29 mouse cellular contexts compared by ENCODE assay signal in genomic region chr1:59607071-59607470, GRCm38 (mm10).
DNase-seq lines count a peak whose midpoint lies in the region; ATAC-seq and TF ChIP-seq lines count a peak whose summit lies in the region.
"Had no signal": no experiment of that assay in that cellular context is flagged by ENCODE, and none has a peak within 500 bp of the region (broad histone marks: within the 10 kb centered on the region; RNA-seq: fewer than 3 reads in every experiment).

No protein-coding gene starts in this region.

- H3K4me3 ChIP-seq in embryonic facial prominence, embryonic 14.5 days (ENCODE audit: low read depth, low read length): no peak overlapping the region
- H3K4me3 ChIP-seq in embryonic facial prominence, embryonic 10.5 days: no peak overlapping the region
- H3K4me3 ChIP-seq in testis, adult 2 months (ENCODE audit: control insufficient read depth, low read depth, low read length): peak overlapping the region; percentile 35
- no peak overlapping the region for H3K4me3 ChIP-seq in hindbrain, postnatal 0 days (ENCODE audit: low read length)
- H3K4me3 ChIP-seq: forebrain, embryonic 15.5 days; gastrocnemius, adult 2 months; limb, embryonic 12.5 days; lung, embryonic 15.5 days; midbrain, embryonic 10.5 days had no signal

- TF ChIP-seq POLR2A in testis, adult 2 months (IDR thresholded peaks at IDR 0.05; ENCODE audit: control insufficient read depth, low read depth, low read length): no peak
- no peak for TF ChIP-seq POLR2A in brain, embryonic 14.5 days (IDR thresholded peaks at IDR 0.05; ENCODE audit: borderline replicate concordance, extremely low read depth, insufficient read depth, insufficient read length, poor library complexity, severe bottlenecking)

- DNase-seq in embryonic facial prominence, embryonic 14.5 days (ENCODE audit: low spot score): no peak
- no peak for DNase-seq in embryonic facial prominence, embryonic 10.5 days (ENCODE audit: low spot score)
- no peak for DNase-seq in testis, postnatal 10 days (ENCODE audit: low spot score)
- DNase-seq in brain, embryonic 14.5 days (ENCODE audit: low read depth): peak; percentile 17
- peak; percentile 24 for DNase-seq in hindbrain, postnatal 0 days (ENCODE audit: low spot score)
- no peak for DNase-seq in right cerebral cortex, postnatal 14 days
- DNase-seq in layer of hippocampus, adult 11-12 months (ENCODE audit: low spot score): no peak
- DNase-seq: cerebellum, adult 11 months; cerebellum, adult 9-10 months; gastrocnemius, adult 2 months; gastrocnemius, postnatal 36 days; heart, adult 18-20 months; heart, postnatal 36 days; kidney, adult 9 months; kidney, postnatal 10 days; layer of hippocampus, adult 9-11 months; spleen, adult 18-20 months; thymus, adult 2 months; thymus, postnatal 4 days had no signal

- no peak overlapping the region for H3K4me2 ChIP-seq in embryonic facial prominence, embryonic 14.5 days (ENCODE audit: low read depth, low read length)
- H3K4me2 ChIP-seq in hindbrain, postnatal 0 days (ENCODE audit: low read depth, low read length): no peak overlapping the region
- H3K4me2 ChIP-seq: forebrain, embryonic 15.5 days; heart, embryonic 11.5 days; limb, embryonic 12.5 days; lung, embryonic 15.5 days had no signal

- no peaks in the 10 kb centered on the region for H3K27me3 ChIP-seq in embryonic facial prominence, embryonic 14.5 days (replicated peaks; ENCODE audit: control insufficient read depth, insufficient read depth, low read length)
- 0 out of 2 replicates have a peak, but pooled peaks cover 6% of the 10 kb centered on the region for H3K27me3 ChIP-seq in embryonic facial prominence, embryonic 10.5 days (replicated peaks; ENCODE audit: low read depth, poor library complexity, severe bottlenecking)
- no peaks in the 10 kb centered on the region for H3K27me3 ChIP-seq in testis, adult 2 months (ENCODE audit: control insufficient read depth, insufficient read depth, low read length)
- no peaks in the 10 kb centered on the region for H3K27me3 ChIP-seq in hindbrain, postnatal 0 days (ENCODE audit: insufficient read depth, low read length)
- H3K27me3 ChIP-seq: forebrain, embryonic 15.5 days; limb, embryonic 12.5 days; lung, embryonic 15.5 days had no signal

- 54% methylated on average over 7 of the region's 7 CpGs for WGBS in embryonic facial prominence, embryonic 14.5 days
- 60% methylated on average over 7 of the region's 7 CpGs for WGBS in embryonic facial prominence, embryonic 10.5 days
- whole genome bisulfite sequencing in hindbrain, postnatal 0 days: 42% methylated on average over 7 of the region's 7 CpGs

- no peak overlapping the region for H3K9ac ChIP-seq in embryonic facial prominence, embryonic 14.5 days (ENCODE audit: low read depth, low read length)
- H3K9ac ChIP-seq in hindbrain, postnatal 0 days (replicated peaks; ENCODE audit: low read length): no peak overlapping the region
- H3K9ac ChIP-seq: forebrain, embryonic 15.5 days; limb, embryonic 12.5 days; lung, embryonic 15.5 days had no signal

- H3K27ac ChIP-seq in embryonic facial prominence, embryonic 14.5 days (replicated peaks; ENCODE audit: low read depth, low read length): no peak overlapping the region
- H3K27ac ChIP-seq in embryonic facial prominence, embryonic 10.5 days (replicated peaks): no peak overlapping the region
- H3K27ac ChIP-seq in testis, adult 2 months (ENCODE audit: control insufficient read depth, insufficient read depth, low read depth, low read length): no peak overlapping the region; the same call in 1 of the 2 replicates
- no peak overlapping the region for H3K27ac ChIP-seq in hindbrain, postnatal 0 days
- H3K27ac ChIP-seq: forebrain, embryonic 15.5 days; gastrocnemius, adult 2 months; limb, embryonic 12.5 days; lung, embryonic 15.5 days; midbrain, embryonic 10.5 days had no signal

- no peak for TF ChIP-seq CTCF in testis, adult 2 months (IDR thresholded peaks at IDR 0.05; ENCODE audit: control insufficient read depth, insufficient read depth, insufficient replicate concordance, low read depth, low read length)
- no peak for TF ChIP-seq CTCF in brain, embryonic 14.5 days (IDR thresholded peaks at IDR 0.05; ENCODE audit: borderline replicate concordance, extremely low read depth, insufficient read depth, insufficient read length)
- no peak for TF ChIP-seq CTCF in hindbrain, postnatal 0 days (IDR thresholded peaks at IDR 0.05; ENCODE audit: low read depth)

- no peaks in the 10 kb centered on the region for H3K4me1 ChIP-seq in embryonic facial prominence, embryonic 14.5 days (ENCODE audit: control insufficient read depth, insufficient read depth, low read length)
- peaks cover 14% of the 10 kb centered on the region for H3K4me1 ChIP-seq in embryonic facial prominence, embryonic 10.5 days
- peaks cover 13% of the 10 kb centered on the region for H3K4me1 ChIP-seq in testis, adult 2 months (ENCODE audit: control insufficient read depth, insufficient read depth, low read length)
- 0 out of 2 replicates have a peak, but pooled peaks cover 2% of the 10 kb centered on the region for H3K4me1 ChIP-seq in hindbrain, postnatal 0 days (ENCODE audit: insufficient read depth, low read length)

- ATAC-seq in embryonic facial prominence, embryonic 14.5 days (ENCODE audit: low read depth): 0 out of 2 replicates have a peak, but pooled peaks have one; percentile 44
- ATAC-seq in hindbrain, postnatal 0 days: peak; percentile 39; the same call in 1 of the 2 replicates
- ATAC-seq: CD4-positive, CD25-positive, alpha-beta regulatory T cell, adult 4 months; forebrain, embryonic 15.5 days; intestine, postnatal 0 days; Patski had no signal

- no peaks in the 10 kb centered on the region for H3K36me3 ChIP-seq in embryonic facial prominence, embryonic 14.5 days (ENCODE audit: control insufficient read depth, insufficient read depth, low read length)
- no peaks in the 10 kb centered on the region for H3K36me3 ChIP-seq in embryonic facial prominence, embryonic 10.5 days (replicated peaks)
- H3K36me3 ChIP-seq in testis, adult 2 months (ENCODE audit: control insufficient read depth, insufficient read depth, low read length): no peaks in the 10 kb centered on the region
- H3K36me3 ChIP-seq in hindbrain, postnatal 0 days (ENCODE audit: insufficient read depth, low read length): no peaks in the 10 kb centered on the region
- H3K36me3 ChIP-seq: forebrain, embryonic 15.5 days; G1E; limb, embryonic 12.5 days; lung, embryonic 15.5 days; midbrain, embryonic 10.5 days had no signal

- no peaks in the 10 kb centered on the region for H3K9me3 ChIP-seq in embryonic facial prominence, embryonic 14.5 days (ENCODE audit: control insufficient read depth, low read length)
- no peaks in the 10 kb centered on the region for H3K9me3 ChIP-seq in embryonic facial prominence, embryonic 10.5 days
- 0 out of 2 replicates have a peak, but pooled peaks cover 2% of the 10 kb centered on the region for H3K9me3 ChIP-seq in hindbrain, postnatal 0 days (ENCODE audit: low read length)
- H3K9me3 ChIP-seq: forebrain, embryonic 15.5 days; G1E; limb, embryonic 12.5 days; lung, embryonic 15.5 days; midbrain, embryonic 10.5 days had no signal

Comparison
In these comparisons a context has a peak if more than half of its experiments do, and no peak if none do; other contexts are left out.
1. DNase-seq: peak in brain, embryonic 14.5 days (single experiment) and hindbrain, postnatal 0 days (single experiment); none in embryonic facial prominence, embryonic 14.5 days (single experiment), embryonic facial prominence, embryonic 10.5 days (single experiment), testis, postnatal 10 days (single experiment), right cerebral cortex, postnatal 14 days (single experiment) and layer of hippocampus, adult 11-12 months (single experiment).